Mouse (Mus musculus) megakaryocyte, embryonic 14.5 days (primary cell): Measurements from ENCODE around the gene Nfat5. TPM values are rescaled to one million over a fixed set of nuclear protein-coding genes. Genes with fewer than 3 reads are reported as not detected.

ENCODE experiments used
- H3K27me3 ChIP-seq: replicated peaks from 2 replicates; pipeline ENCODE3; 2012; ENCODE audit warnings: inconsistent platforms
- H3K36me3 ChIP-seq: replicated peaks from 2 replicates; pipeline ENCODE3; 2012; ENCODE audit warnings: low read length, inconsistent platforms, mixed read lengths
- H3K4me1 ChIP-seq: 2 replicates; pipeline ENCODE4 v1.6.1; 2012; ENCODE audit warnings: inconsistent platforms
- H3K4me3 ChIP-seq: replicated peaks from 2 replicates; pipeline ENCODE3; 2012; ENCODE audit warnings: moderate library complexity, mild to moderate bottlenecking, inconsistent platforms
- H3K9me3 ChIP-seq: 2 replicates; pipeline ENCODE4 v1.6.1; 2012; ENCODE audit warnings: inconsistent platforms
- FLI1 ChIP-seq: IDR thresholded peaks from 2 replicates; pipeline ENCODE4 v1.6.1; 2012; ENCODE audit warnings: low read length, inconsistent platforms, mixed read lengths
- GATA1 ChIP-seq: IDR thresholded peaks from 3 replicates; pipeline ENCODE4 v1.6.1; 2012; ENCODE audit warnings: mixed read lengths, low read length, inconsistent platforms, borderline replicate concordance
- polyA plus RNA-seq: library from polyadenylated mRNA; stranded (reverse); fragments of >175 nt; gene quantifications from 2 replicates; pipeline ENCODE4 v1.2.3, GENCODE M21; 2012; ENCODE audit warnings: low replicate concordance; ENCODE audit not compliant: insufficient read depth

Gene Nfat5
- polyA plus RNA-seq, 1 experiment: 0.41 TPM

- H3K36me3 ChIP-seq: no peaks in the 10 kb centered on the region
- H3K4me1 ChIP-seq: no peaks in the 10 kb centered on the region
- H3K27me3 ChIP-seq: peaks cover under 1% of the 10 kb centered on the region
- H3K4me3 ChIP-seq: no peak overlapping the region
- TF ChIP-seq FLI1: no peak
- no peak for TF ChIP-seq GATA1
- H3K9me3 ChIP-seq: no peaks in the 10 kb centered on the region; the same call in 1 of the 2 replicates
These were observed 31.1 kb upstream of the Nfat5 start for GRCm38 (mm10) chr8:107262046-107262705.

- Histone ChIP-seq H3K4me3 (no peak overlapping the region), H3K27me3 (no peaks in the 10 kb centered on the region), H3K9me3 (no peaks in the 10 kb centered on the region; the same call in 1 of the 2 replicates), H3K4me1 (peaks cover 8% of the 10 kb centered on the region), H3K36me3 (no peaks in the 10 kb centered on the region)
- TF ChIP-seq GATA1 (no peak), FLI1 (no peak)
These were observed 27.5 kb upstream of the Nfat5 start for GRCm38 (mm10) chr8:107265811-107266210.

GRCm38 (mm10) chr8:107268501-107268900 is 24.8 kb upstream of the Nfat5 start:
- peaks cover 9% of the 10 kb centered on the region for H3K4me1 ChIP-seq
- no peaks in the 10 kb centered on the region; the same call in 1 of the 2 replicates for H3K9me3 ChIP-seq
- H3K4me3 ChIP-seq: no peak overlapping the region
- H3K36me3 ChIP-seq: no peaks in the 10 kb centered on the region
- no peaks in the 10 kb centered on the region for H3K27me3 ChIP-seq
- TF ChIP-seq FLI1: no peak
- TF ChIP-seq GATA1: no peak

- TF ChIP-seq GATA1: no peak
- no peak for TF ChIP-seq FLI1
- Histone ChIP-seq H3K27me3 (no peaks in the 10 kb centered on the region), H3K4me1 (peaks cover 9% of the 10 kb centered on the region), H3K9me3 (no peaks in the 10 kb centered on the region; the same call in 1 of the 2 replicates), H3K4me3 (no peak overlapping the region), H3K36me3 (no peaks in the 10 kb centered on the region)
These were observed 24.1 kb upstream of the Nfat5 start for GRCm38 (mm10) chr8:107269191-107269590.

- TF ChIP-seq FLI1 (no peak), GATA1 (no peak)
These were observed 23.6 kb upstream of the Nfat5 start for GRCm38 (mm10) chr8:107269617-107270139.

GRCm38 (mm10) chr8:107270287-107270686 is 23.0 kb upstream of the Nfat5 start:
- Histone ChIP-seq H3K4me3 (no peak overlapping the region), H3K4me1 (peaks cover 9% of the 10 kb centered on the region), H3K27me3 (no peaks in the 10 kb centered on the region), H3K9me3 (no peaks in the 10 kb centered on the region), H3K36me3 (no peaks in the 10 kb centered on the region)
- no peak; the same call in 1 of the 2 replicates for TF ChIP-seq FLI1
- no peak for TF ChIP-seq GATA1

More at GRCm38 (mm10) chr8:107269617-107270139, 23.6 kb upstream of the Nfat5 start:
- Histone ChIP-seq H3K4me1 (peaks cover 9% of the 10 kb centered on the region), H3K27me3 (no peaks in the 10 kb centered on the region), H3K9me3 (no peaks in the 10 kb centered on the region), H3K36me3 (no peaks in the 10 kb centered on the region), H3K4me3 (peak overlapping the region; percentile 44)

GRCm38 (mm10) chr8:107270751-107271150 is 22.5 kb upstream of the Nfat5 start:
- H3K27me3 ChIP-seq: no peaks in the 10 kb centered on the region
- no peaks in the 10 kb centered on the region for H3K36me3 ChIP-seq
- H3K9me3 ChIP-seq: no peaks in the 10 kb centered on the region
- H3K4me3 ChIP-seq: no peak overlapping the region
- TF ChIP-seq FLI1 (no peak), GATA1 (no peak)
- H3K4me1 ChIP-seq: peaks cover 9% of the 10 kb centered on the region

GRCm38 (mm10) chr8:107277323-107277883 is 15.9 kb upstream of the Nfat5 start:
- TF ChIP-seq FLI1: no peak
- TF ChIP-seq GATA1: no peak
- peaks cover 2% of the 10 kb centered on the region for H3K27me3 ChIP-seq
- no peak overlapping the region for H3K4me3 ChIP-seq
- H3K36me3 ChIP-seq: no peaks in the 10 kb centered on the region
- peaks cover 8% of the 10 kb centered on the region for H3K4me1 ChIP-seq
- no peaks in the 10 kb centered on the region for H3K9me3 ChIP-seq

GRCm38 (mm10) chr8:107278571-107278970 is 14.7 kb upstream of the Nfat5 start:
- H3K4me3 ChIP-seq: no peak overlapping the region

GRCm38 (mm10) chr8:107286686-107287085 is 6.6 kb upstream of the Nfat5 start:
- Histone ChIP-seq H3K36me3 (no peaks in the 10 kb centered on the region), H3K9me3 (no peaks in the 10 kb centered on the region)
- no peak for TF ChIP-seq FLI1
- TF ChIP-seq GATA1: no peak

More at GRCm38 (mm10) chr8:107278571-107278970, 14.7 kb upstream of the Nfat5 start:
- Histone ChIP-seq H3K36me3 (no peaks in the 10 kb centered on the region), H3K27me3 (peaks cover 2% of the 10 kb centered on the region), H3K9me3 (no peaks in the 10 kb centered on the region), H3K4me1 (peaks cover 8% of the 10 kb centered on the region)
- TF ChIP-seq FLI1 (no peak), GATA1 (no peak)

More at GRCm38 (mm10) chr8:107286686-107287085, 6.6 kb upstream of the Nfat5 start:
- H3K27me3 ChIP-seq: peaks cover 2% of the 10 kb centered on the region
- no peak overlapping the region for H3K4me3 ChIP-seq
- no peaks in the 10 kb centered on the region; the same call in 1 of the 2 replicates for H3K4me1 ChIP-seq
